Mouse (Mus musculus) urinary bladder, postnatal 4 days (tissue): ENCODE measurements around the gene Lfng.

Source experiments
- DNase-seq, 2 experiments: peaks; one replicate each; pipeline ENCODE4 v3.0.0; 2021 to 2022; ENCODE audit warnings: low spot score in 2 of 2

The Lfng gene

GRCm38 (mm10) chr5:140639871-140640270, 32.8 kb downstream of the Lfng start:
- no peak for DNase-seq

- no peak for DNase-seq
Observed at GRCm38 (mm10) chr5:140640812-140641211, 33.7 kb downstream of the Lfng start.

GRCm38 (mm10) chr5:140641254-140641928, 34.3 kb downstream of the Lfng start:
- no peak for DNase-seq

- DNase-seq = no peak
Observed at GRCm38 (mm10) chr5:140642076-140642475, 35.0 kb downstream of the Lfng start.

DNA sequence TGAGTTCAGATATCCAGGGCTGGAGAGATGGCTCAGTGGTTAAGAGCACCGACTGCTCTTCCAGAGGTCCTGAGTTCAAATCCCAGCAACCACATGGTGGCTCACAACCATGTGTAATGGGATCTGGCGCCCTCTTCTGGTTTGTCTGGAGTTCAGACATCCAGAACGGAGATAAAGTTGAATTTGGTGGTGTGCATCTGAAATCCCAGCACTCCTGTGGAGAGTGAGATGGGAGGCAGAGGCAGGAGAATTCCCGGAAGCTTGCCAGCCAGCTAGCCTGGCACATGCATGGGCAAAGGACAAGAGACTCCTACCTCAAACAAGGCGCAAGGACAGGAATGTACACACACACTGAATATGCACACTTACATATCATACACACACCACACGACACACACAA, 37.1 kb downstream of the Lfng start:
- no peak for DNase-seq

GRCm38 (mm10) chr5:140644702-140645201, 37.6 kb downstream of the Lfng start:
- no peak for DNase-seq

DNA sequence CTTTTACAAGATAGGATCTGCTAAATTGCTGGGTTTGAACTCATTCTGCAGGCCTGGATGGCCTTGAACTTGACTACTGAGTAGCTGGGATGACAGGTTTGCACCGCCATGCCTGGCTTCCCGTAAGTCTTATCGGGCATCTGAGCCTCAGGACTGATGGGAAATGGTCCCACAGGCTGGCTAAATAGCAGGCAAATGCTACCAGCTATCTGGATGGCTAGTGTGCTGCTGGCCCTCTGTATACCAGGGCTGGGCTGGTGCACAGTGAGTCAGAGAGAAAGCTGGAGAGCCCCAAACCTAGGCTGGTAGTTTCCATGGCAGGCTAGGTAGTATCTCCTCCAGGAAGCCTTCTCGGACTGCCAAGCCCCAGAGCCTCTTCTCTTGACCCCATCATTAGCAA, 38.3 kb downstream of the Lfng start:
- no peak for DNase-seq

DNA sequence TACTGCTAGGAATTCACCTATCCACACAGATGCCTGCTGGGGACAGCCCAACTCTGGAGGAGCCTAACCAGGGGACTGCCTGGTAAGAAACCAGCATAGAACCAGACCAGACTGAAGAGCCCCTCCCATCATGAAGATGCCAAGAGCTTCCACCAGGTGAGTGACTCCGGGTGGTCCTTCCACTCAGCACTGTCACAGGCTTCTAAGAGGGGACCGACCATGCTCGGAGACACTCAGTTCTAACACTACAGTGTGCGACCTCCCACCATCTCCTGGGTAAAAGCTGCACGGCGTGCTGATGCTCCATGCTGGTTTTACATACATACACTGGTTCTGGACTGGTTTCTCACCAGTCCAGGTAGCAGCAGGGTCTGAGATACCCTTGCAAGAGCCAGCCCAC, 39.1 kb downstream of the Lfng start:
- DNase-seq = no peak

DNA sequence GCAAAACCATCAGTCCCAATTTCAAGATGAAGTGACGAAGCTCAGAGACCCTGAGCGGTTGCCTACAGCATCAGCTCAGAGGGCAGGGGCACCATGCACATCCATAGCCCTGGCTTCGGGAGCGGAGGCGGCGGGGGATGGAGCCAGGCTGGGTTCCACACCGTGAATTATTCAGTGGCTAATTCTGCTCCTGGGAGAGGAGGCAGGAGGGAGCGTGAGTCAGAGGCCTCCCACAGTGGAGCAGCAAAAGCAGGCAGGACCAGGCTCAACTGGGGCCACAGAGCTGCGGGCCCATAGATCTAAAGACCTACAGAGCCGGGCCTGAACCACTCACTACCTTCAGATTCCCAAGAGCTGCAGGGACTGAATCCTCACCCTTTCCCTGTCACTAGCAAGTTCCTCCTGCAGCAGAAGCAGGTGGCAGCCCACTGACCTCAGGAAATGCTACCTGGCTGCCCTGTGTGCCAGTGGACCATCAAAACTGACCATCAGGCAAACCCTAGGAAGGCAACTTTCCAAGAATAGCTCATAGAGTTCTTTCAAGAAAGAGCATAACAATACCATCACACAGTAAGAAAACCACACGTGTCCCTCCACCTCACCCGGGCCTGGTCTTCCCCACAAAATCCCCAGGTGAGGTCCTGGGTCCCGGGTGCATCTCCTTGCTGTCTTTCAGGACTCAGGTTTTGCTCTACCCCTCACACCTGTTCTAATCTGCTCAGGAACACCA, 40.1 kb downstream of the Lfng start:
- DNase-seq = no peak

DNA sequence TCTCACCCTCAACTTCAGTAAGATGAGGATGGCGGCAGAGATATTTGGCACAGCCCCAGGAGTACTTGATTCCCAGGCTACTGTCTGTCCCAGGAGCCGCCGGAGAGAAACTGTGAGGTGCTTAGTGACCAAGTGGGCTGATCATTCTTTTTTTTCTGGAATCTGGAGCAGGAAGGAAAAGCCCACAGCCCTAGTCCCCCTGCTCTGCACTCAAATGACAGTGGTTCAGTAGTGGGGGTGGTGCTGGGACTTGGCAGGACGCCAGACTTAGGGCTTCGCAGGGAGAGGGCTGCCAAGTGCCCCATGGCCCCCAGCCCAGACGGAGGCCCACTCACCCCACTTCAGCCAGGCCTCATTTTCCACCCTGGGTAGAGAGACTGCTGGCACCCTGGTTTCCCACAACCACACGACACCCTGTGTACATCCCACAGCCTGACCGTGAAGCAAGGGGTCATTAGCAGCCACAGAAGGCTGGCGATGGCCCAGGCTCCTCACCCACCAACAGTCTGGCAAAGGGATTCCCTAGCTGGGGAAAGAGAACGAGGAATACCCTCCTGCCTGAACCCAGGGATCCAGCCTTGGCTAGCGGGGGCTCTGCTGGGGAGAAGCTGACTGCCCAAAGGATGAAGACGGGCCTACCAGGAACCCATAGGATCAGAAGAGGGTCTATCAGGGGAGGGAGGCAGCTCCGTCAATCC, 40.9 kb downstream of the Lfng start:
- DNase-seq = peak; percentile 55 to 67

DNA sequence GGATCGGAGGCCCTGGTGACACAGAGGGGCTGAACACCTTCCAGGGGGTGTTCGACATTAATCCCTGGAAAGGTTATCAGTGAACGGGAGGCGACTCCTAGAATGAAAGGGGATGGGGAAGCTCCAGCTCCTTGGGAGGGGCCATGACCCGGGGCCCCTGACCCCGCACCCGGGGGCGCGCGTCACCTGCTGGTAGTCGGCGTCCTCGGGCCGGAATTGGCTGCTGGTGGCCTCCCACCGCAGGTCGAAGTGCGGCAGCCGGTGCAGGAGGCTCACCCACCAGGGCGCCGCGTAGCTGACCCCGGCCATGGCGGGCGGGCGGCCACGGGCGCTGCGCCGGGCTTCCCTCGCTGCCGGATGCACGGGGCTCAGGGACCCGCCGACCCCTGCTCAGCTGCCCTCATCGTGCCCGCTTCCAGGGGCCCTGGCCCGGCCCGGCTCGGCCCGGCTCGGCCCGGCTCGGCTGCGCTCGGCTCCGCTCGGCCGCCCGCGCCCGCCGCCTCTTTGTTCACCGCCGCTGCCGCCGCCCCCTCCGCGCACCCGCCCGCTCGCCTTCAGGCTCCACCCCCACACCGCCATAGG, 41.5 kb downstream of the Lfng start, which contains the start of gene Ttyh3:
TSS of gene Ttyh3 (minus strand) at position 513 of the 582 bp plus-strand sequence.
- DNase-seq = no peak

DNA sequence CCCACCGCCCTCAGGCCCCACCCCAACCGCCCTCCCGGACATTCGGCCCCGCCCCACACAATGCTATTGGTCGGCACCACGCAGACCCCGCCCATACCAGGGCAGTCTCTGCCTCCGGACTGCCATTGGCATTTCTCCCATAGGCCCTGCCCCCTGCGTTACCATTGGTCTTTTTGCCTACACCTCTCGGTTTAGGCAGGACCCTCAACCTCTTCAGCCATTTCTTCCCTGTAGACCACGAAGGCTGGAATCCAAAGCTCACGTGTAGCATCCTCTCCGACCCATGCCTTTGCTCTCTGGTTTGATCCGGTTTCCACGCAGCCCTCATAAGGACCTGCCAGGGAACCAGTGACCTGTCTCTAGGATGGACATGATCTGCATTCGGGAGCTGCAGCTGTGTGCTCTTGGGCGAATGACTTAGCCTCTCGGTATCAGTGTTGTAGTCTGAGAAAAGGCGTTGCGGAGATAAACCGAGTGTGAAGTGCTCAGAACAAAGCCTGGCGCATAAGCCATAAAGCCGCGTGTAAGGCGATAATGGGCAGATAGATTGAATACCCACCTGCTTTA, 42.1 kb downstream of the Lfng start:
- DNase-seq = peak; percentile 98 to 99

DNA sequence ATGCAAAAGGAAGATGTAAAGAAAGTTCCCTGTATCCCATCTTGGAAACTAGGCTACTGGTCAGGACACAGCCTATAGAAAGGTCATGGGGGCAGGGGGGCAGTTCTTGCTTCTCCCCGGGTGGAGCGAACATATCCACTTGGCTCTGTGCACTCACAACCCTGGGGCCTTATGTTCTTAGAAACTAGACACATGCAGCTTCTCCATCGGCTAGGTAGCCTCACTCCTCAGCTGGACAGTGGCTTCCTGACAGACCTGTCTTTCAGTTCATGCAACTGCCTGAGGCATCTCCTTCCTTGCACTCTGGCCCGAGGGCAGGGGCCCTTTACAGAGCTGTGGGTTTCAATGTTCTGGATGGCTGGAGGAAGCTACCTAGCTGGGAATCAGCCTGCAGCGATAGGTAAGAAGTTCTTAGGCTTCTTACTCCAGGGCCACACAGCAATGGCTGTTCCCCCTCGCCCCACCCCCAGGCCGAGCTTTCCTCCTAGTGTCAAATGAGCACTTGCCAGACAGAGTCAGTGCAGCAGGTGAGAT, 42.8 kb downstream of the Lfng start:
- DNase-seq = no peak

DNA sequence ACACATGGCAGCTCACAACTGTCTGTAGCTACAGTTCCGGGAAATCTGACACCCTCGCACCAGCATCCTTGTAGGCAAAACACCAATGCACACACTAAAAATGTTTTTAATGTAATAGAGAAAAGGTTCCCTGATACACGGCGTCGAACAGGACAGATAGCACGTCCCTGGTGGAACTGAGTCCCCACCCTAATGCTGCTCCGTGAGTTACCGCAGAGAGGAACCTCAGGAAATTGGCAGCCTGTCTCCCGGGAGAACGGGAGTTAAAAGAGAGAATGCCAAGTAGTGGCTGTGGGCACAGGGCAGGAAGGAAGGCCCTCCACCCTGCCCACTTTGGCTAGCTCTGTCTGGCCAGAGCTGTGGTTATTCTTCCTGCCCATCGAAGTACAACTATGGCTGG, 44.1 kb downstream of the Lfng start:
- no peak for DNase-seq

- DNase-seq = peak in 1 of 2 experiments; percentile 52
Observed at GRCm38 (mm10) chr5:140652587-140652986, 45.5 kb downstream of the Lfng start.

- no peak for DNase-seq
Observed at GRCm38 (mm10) chr5:140654096-140654845, 47.2 kb downstream of the Lfng start.

DNA sequence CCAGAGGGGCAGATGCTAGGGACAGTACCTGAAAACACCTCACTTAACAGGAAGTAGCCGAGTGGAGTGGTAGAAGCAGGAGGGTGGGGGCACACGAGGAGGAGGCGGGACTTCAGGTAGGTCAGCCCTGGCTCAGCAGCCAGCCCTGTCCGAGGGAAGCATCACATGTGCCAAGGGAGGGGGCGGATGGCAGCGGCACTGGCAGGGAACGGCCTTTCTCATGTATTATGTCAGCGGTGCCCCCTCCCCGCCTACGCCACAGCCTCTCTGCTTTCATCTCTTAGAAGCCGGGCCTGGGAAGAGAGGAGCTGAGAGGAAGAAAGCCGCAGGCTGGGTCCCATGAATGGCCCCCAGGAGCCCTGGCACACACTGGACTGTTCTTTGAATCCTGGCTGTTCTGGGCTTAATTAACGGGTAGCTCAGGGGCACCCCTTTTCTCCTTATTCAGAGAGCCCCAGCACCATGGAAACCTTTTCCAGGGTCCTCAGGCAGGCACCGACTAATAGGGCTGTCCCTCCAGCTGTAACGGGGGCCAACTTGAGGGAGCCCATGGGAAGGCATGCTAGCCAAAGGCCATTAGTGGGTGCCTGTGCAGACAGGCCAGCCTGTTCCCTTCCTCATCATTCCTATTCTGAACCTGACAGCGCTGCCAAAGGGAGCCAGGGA, 52.6 kb downstream of the Lfng start:
- DNase-seq = no peak

DNA sequence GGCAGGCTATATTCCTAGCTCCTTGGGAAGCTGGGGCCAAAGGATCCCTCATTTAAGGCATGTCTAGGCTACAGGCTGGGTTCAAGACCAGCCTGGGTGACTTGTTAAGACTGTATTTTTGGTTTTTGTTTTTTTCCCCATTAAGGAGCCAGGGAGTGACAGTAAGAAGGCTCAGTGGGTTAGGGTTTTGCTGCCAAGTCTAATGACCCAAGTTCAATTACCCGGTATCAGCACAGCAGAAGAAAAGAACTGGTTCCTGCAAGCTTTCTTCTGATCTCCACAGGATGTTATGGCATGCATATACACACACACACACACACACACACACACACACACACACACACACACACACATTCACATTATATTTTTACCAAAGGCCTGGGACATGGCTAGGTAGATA, 53.3 kb downstream of the Lfng start:
- DNase-seq = no peak

GRCm38 (mm10) chr5:140661427-140661826, 54.3 kb downstream of the Lfng start:
- no peak for DNase-seq
